Mouse (Mus musculus) Patski (cell line): Measurements from ENCODE around the gene Pfn1. TPM values are rescaled to one million over a fixed set of nuclear protein-coding genes. Genes with fewer than 3 reads are reported as not detected.

Source experiments
- ATAC-seq: fragments of 100-300 bp; one replicate; pipeline ENCODE4 v1.8.0; 2021
- CTCF ChIA-PET: fragments of 350-600 bp; sonication (Branson Sonifier 250); formaldehyde crosslinking; loops from one replicate; lab custom pipeline; 2022; ENCODE audit warnings: inconsistent platforms; lab: Charles Lee
- POLR2A ChIA-PET: fragments of 350-600 bp; sonication (Branson Sonifier 250); formaldehyde crosslinking; loops from one replicate; lab custom pipeline; 2022; ENCODE audit warnings: antibody characterized with exemption, inconsistent platforms; lab: Charles Lee
- DNase-seq: peaks from one replicate; pipeline ENCODE4 v3.0.0-alpha.2; 2011; ENCODE audit warnings: low read depth, low spot score
- H3K27me3 ChIP-seq: fragments of 371-371 bp; one replicate; pipeline ENCODE4 v1.5.1; 2021
- CTCF ChIP-seq: fragments of 100-300 bp; IDR thresholded peaks from one replicate; pipeline ENCODE4 v1.5.1; 2021
- in situ Hi-C: fragments of 300-500 bp; cut with MboI; formaldehyde crosslinking; loops from 3 replicates; pipeline ENCODE4 v1.11.1; 2018; ENCODE audit warnings: low pct_unique_long_range_greater_than_20kb, mixed read lengths
- polyA plus RNA-seq: library from polyadenylated mRNA; unstranded; gene quantifications from one replicate; pipeline ENCODE4 v1.2.3, GENCODE M21; 2021

Gene Pfn1
- polyA plus RNA-seq, 1 experiment from 2014 or later: 1,032 TPM

DNA sequence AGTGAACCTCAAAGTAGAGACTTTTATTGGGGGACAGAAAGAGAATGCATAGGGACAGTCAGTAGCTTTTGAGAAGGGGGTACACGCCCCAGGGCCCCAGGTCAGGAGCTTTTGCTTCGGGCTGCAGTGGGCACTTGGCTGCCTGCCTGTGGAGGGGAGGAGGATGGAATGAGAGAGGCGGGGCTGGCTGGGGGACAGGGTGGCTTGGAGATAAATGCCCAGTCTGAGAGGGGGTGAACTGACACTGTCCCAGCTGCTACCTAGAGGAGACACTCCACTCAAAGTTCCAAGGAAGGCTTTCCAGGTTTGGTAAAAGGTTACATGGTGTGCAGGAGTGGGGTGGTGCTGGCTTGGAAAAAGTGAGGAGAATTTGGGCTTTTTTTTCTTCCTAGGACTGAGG is 2.5 kb upstream of the Pfn1 start, which contains the start of gene Eno3:
Gene Eno3, plus strand, starts transcription at position 239 of the 400 bp plus-strand sequence.
- POLR2A ChIA-PET: interaction anchor here (6.4 kb wide), 1 partner anchor 11 kb away, joined by 52 read pairs; the partner anchor contains the start of gene Spag7
- TF ChIP-seq CTCF: no peak
- DNase-seq (no peak), ATAC-seq (no peak)
- in situ Hi-C loops: no loop called here
- CTCF ChIA-PET: interaction anchor here (1.0 to 2.0 kb wide), 2 partner anchors 9 to 11 kb away, joined by 3 to 7 read pairs; no protein-coding TSS in a partner anchor
- no peaks in the 10 kb centered on the region for H3K27me3 ChIP-seq

DNA sequence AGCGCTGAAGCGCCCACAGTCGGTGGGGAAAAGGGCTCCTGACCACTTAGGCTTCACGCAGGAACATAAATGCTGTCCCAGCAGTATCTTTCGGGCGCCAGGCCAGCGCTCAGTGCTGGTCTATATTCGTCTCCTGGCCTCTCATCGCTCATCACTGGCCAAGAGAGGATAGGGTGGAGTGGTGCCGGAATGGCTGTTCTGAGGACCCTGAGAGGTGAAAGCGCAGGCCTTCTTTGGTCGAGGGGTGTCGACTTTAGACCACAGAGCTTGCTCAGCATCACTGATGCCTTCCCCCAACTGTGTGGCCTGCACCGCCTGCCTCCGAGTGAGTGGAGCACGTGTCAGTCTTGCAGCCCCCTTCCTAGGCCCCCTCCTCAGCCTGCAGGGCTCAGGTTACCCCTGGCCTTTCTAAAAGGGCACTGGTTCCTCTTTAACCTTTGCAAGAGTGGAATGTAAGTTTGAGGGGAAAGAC is 2.0 kb upstream of the Pfn1 start:
- in situ Hi-C loops: no loop called here

DNA sequence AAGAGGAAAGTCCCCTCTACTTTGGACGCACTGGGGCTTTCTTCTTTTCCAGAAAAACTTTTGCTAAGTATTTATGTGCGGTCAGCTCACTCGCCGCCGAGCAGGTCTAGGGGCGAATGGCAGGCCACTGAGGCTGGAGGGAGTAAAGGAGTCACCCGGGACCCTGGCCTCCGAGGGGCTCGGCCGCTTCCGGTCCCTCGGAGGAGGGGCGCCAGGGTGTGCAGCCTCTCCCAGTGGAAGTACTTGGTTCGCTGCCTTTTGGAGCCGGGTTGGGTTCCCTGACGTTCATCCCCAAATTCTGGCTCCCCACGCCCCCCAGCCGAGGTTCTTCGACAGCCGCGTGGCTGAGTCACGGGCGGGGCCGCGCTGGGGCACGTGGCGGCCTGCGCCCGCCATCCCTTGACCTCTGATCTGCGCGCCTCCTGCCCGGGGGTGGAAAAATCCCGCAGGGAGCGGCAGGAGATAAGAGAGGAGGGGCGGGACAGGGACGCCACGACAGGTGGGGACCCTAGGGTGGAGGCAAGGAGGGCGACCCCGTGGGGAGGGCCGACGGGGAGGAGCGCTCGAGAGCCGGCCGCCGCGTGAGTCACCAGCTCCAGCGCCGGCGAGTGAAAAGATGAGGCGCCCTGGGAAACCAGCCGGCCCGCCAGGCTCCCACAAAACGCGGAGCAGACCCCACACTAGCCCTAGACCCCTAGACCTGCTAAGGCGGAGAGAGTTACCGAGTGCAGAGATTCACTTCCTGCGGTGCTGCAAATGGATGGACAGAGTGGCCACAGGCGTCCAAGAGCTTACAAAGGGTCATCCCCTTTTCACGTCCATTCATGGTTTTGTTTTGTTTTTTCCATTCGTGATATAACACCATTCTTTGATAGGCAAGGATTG is 1.4 kb upstream of the Pfn1 start:
- CTCF ChIA-PET: interaction anchor here (1.0 to 2.0 kb wide), 2 partner anchors 10 to 12 kb away, joined by 3 to 7 read pairs; no protein-coding TSS in a partner anchor
- DNase-seq: no peak
- POLR2A ChIA-PET: interaction anchor here (0.6 to 6.4 kb wide), 3 partner anchors 9 to 734 kb away, joined by 3 to 52 read pairs (median 5); partner anchors contain the start of genes Eif5a, Rnf167, Slc25a11 and Spag7
- H3K27me3 ChIP-seq: no peaks in the 10 kb centered on the region
- peak; percentile 18 for ATAC-seq
- in situ Hi-C loops: no loop called here
- TF ChIP-seq CTCF: no peak

More for the DNA sequence above, 2.0 kb upstream of the Pfn1 start:
- DNase-seq: no peak
- H3K27me3 ChIP-seq: no peaks in the 10 kb centered on the region
- ChIA-PET POLR2A (interaction anchor here (1.8 to 6.4 kb wide), 2 partner anchors 9 to 11 kb away, joined by 3 to 52 read pairs; partner anchors contain the start of genes Rnf167, Slc25a11 and Spag7), CTCF (interaction anchor here (1.0 to 2.0 kb wide), 2 partner anchors 9 to 12 kb away, joined by 3 to 7 read pairs; no protein-coding TSS in a partner anchor)
- ATAC-seq: no peak
- no peak for TF ChIP-seq CTCF

DNA sequence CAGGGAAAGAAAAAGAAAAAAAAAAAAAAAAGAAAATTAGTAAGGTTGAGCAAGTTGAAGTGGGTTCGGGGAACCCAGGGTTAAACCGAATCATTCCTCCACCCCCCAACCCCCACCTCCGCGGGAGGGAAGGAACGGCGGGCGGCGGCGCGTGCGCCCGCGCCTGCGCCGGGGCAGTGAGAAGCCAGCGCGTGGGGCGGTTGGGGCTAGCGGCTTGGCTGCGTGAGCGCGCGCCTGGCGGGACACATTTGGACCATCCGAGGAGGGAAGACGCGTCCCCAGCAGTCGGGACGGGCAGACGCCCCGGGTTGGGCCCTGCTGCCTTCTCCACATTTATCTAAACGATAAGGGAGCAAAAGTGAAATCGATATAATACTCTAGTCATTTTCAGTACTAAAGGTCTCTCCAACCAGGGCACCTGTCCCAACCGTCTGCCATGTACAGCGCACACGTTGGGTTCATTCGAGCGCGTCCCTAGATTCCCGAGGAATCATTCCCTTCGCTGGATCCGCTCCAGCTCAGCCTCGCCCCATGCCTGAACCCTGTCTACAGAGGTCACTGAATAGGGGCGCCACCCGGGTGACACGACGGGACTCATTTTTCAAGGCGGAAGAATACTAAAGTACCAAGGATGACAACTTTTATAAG is 603 bp upstream of the Pfn1 start:
- ATAC-seq (peak; percentile 24), DNase-seq (no peak)
- TF ChIP-seq CTCF: no peak
- POLR2A ChIA-PET: interaction anchor here (1.8 to 6.4 kb wide), 2 partner anchors 8 to 13 kb away, joined by 3 to 52 read pairs; partner anchors contain the start of genes Rnf167, Slc25a11 and Spag7
- in situ Hi-C loops: no loop called here
- H3K27me3 ChIP-seq: no peaks in the 10 kb centered on the region
- CTCF ChIA-PET: no interaction called here

DNA sequence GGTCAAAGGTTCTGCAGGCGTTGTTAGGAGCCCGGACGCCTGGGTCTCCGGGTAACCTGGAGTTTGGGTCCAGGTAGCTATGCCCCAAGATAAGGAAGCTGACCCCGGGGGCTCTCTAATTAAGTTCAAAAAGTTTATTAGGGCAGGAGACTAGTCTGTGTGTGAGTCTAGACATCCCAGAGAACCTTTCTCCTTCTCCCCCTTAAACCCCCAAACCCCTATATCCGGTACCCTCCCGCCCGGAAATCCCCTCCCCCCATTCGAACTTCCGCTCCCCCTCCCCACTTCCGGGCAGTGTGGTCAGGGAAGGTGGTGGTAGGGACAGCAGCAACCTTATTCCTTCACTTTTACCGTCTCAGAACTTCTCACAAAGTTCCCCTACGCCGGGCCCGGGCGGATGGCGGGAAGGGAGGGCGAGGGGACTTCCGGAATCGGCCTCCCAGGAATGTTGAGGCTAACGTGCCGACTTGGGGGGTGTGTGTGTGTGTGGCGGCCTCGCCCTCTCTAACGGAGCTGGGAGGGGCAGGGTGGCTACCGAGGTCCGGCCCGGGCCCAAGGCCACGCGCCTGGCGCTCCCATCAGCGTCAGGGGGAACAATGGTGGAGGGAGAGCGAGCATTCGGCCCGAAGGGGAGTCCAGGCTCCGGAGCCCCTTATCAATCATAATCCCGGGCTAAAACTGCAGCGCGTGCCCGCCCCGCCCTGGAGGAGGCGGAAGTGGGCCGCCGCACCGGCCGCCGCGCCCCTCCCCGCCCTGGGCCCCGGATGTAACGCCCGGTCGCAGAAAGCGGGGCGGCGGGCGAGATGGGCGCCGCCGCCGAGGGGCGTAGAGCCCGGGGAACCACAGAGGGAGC is 873 bp downstream of the Pfn1 start:
- no peaks in the 10 kb centered on the region for H3K27me3 ChIP-seq
- DNase-seq (no peak), ATAC-seq (peak; percentile 12)
- ChIA-PET CTCF (no interaction called here), POLR2A (interaction anchor here (3.1 to 6.4 kb wide), 2 partner anchors 14 to 15 kb away, joined by 15 to 52 read pairs; partner anchors contain the start of gene Spag7)
- in situ Hi-C loops: no loop called here
- no peak for TF ChIP-seq CTCF

DNA sequence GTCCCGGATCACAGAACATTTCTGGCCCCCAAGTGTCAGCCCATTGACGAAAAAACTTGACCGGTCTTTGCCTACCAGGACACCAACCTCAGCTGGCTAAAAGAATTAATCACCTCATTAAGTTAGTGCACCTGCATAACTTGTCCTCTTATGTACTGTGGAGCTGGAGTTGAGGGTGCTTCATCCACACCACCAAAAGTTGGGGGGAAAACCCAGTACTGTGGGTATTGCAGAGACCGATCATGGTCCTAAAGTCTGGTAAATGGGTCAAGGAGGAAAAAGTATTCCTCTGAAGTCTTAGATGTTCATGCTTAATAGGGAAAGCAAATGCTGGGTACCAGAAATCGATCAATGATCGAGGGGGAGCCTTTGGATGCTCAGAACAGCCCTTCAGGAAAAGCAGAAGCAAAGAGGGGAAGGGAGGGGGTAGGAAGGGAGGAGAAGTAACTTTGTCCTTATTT is 1.5 kb downstream of the Pfn1 start:
- POLR2A ChIA-PET: interaction anchor here (3.1 kb wide), 1 partner anchor 15 kb away, joined by 15 read pairs; the partner anchor contains the start of gene Spag7
- H3K27me3 ChIP-seq: no peaks in the 10 kb centered on the region
- no peak for TF ChIP-seq CTCF
- ATAC-seq (no peak), DNase-seq (no peak)
- in situ Hi-C loops: no loop called here
- CTCF ChIA-PET: interaction anchor here (1.7 kb wide), 1 partner anchor 45 kb away, joined by 4 read pairs; no protein-coding TSS in a partner anchor

DNA sequence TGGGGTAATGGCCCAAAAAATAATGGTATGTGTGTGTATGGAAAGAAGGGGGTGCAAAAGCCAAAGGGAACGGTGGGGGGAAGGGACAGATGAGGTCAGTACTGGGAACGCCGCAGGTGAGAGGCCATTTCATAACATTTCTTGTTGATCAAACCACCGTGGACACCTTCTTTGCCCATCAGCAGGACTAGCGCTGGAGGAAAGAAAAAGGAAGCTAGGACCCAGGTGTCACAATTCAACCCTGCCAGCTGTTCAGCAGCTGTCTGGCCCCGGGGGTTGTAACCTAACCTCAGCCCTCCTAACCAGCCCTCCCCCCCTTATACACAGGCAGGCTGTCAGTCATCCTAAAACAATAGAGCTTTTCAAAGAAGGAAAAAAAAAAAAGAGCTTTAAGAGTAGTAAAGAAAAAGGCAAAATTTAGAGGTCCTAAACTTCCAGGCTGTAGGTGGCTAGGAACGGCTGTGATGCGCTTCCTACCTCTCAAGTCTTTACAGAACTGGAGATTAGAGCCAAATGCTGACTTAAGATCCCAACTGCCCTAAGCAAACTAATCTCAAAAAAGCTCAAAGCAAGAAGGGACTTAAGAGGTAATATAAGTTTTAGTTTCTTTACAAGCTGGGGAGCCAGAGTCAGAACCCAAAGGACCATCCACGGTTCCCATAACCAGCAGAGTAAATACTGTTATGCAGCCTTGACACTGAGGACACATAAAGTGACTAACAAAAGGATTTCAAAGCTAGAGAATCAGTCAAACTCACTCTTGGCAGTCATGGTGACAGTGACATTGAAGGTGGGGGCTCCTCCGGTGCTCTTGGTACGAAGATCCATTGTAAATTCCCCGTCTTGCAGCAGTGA is 2.2 kb downstream of the Pfn1 start:
- ATAC-seq (no peak), DNase-seq (no peak)
- in situ Hi-C loops: no loop called here
- POLR2A ChIA-PET: interaction anchor here (3.1 kb wide), 1 partner anchor 16 kb away, joined by 15 read pairs; the partner anchor contains the start of gene Spag7
- CTCF ChIA-PET: interaction anchor here (0.5 to 1.7 kb wide), 2 partner anchors 45 to 134 kb away, joined by 3 to 4 read pairs; no protein-coding TSS in a partner anchor
- TF ChIP-seq CTCF: no peak
- no peaks in the 10 kb centered on the region for H3K27me3 ChIP-seq

DNA sequence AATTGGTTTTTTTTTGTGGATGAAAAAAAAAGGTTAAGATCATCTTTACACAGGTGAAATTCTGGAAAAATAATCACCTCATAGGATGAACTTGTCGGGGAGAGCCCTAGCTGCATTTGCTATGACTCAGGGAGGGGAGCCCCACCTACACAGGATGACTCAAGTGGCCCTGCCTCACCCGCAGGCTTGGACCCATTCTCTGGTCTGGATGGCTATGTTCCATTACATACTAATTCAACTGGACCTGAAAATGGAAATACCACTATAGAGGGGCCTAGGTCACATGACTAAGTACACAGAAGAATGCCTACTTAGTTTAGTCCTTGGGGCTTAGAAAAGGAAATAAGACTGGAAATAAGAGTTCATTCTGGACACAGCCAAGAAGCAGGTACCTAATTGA is 3.1 kb downstream of the Pfn1 start:
- ATAC-seq (no peak), DNase-seq (no peak)
- H3K27me3 ChIP-seq: no peaks in the 10 kb centered on the region
- in situ Hi-C loops: no loop called here
- ChIA-PET POLR2A (interaction anchor here (3.1 kb wide), 1 partner anchor 17 kb away, joined by 15 read pairs; the partner anchor contains the start of gene Spag7), CTCF (interaction anchor here (1.7 kb wide), 1 partner anchor 46 kb away, joined by 4 read pairs; no protein-coding TSS in a partner anchor)
- no peak for TF ChIP-seq CTCF
